Mouse (Mus musculus) liver, embryonic 11.5 days (tissue): ENCODE measurements around the gene Gm20479. TPM values are rescaled to one million over a fixed set of nuclear protein-coding genes. Genes with fewer than 3 reads are reported as not detected.

Source experiments
- ATAC-seq: fragments of 200-750 bp; cut with Nextera tagmentation; replicated peaks from 2 replicates; pipeline ENCODE4 v1.8.0; 2017; ENCODE audit warnings: moderate number of reproducible peaks, mild to moderate bottlenecking, moderate TSS enrichment, moderate library complexity; ENCODE audit not compliant: low FRiP score
- DNase-seq: peaks from one replicate; pipeline ENCODE4 v3.0.0-alpha.2; 2017; ENCODE audit warnings: low spot score
- H3K27ac ChIP-seq: fragments of 300-500 bp; sonication (generic); 2 replicates; pipeline ENCODE4 v1.5.1; 2014; ENCODE audit warnings: mild to moderate bottlenecking, low read depth, low read length, control low read depth
- H3K27me3 ChIP-seq: fragments of 300-500 bp; sonication (generic); replicated peaks from 2 replicates; pipeline ENCODE4 v1.6.1; 2014; ENCODE audit warnings: low read length, mixed read lengths; ENCODE audit not compliant: control insufficient read depth, insufficient read depth
- H3K36me3 ChIP-seq: fragments of 300-500 bp; sonication (generic); 2 replicates; pipeline ENCODE4 v1.6.1; 2014; ENCODE audit warnings: mild to moderate bottlenecking, low read length, moderate library complexity, mixed read lengths; ENCODE audit not compliant: control insufficient read depth, insufficient read depth
- H3K4me1 ChIP-seq: fragments of 300-500 bp; sonication (generic); replicated peaks from 2 replicates; pipeline ENCODE4 v1.6.1; 2014; ENCODE audit warnings: low read length, mixed read lengths; ENCODE audit not compliant: control insufficient read depth, insufficient read depth
- H3K4me2 ChIP-seq: fragments of 300-500 bp; sonication (generic); 2 replicates; pipeline ENCODE4 v1.6.1; 2014; ENCODE audit warnings: mild to moderate bottlenecking, control low read depth, moderate library complexity
- H3K4me3 ChIP-seq: fragments of 300-500 bp; sonication (generic); 2 replicates; pipeline ENCODE4 v1.5.1; 2014; ENCODE audit warnings: low read depth, low read length, control low read depth
- H3K9ac ChIP-seq: fragments of 300-500 bp; sonication (generic); 2 replicates; pipeline ENCODE4 v1.6.1; 2014; ENCODE audit warnings: low read depth, low read length, control low read depth
- H3K9me3 ChIP-seq: fragments of 300-500 bp; sonication (generic); 2 replicates; pipeline ENCODE4 v1.6.1; 2016; ENCODE audit warnings: low read length, inconsistent platforms, mixed read lengths; ENCODE audit not compliant: control insufficient read depth
- WGBS: fragments of 180-500 bp; shearing (Covaris S2); extraction: QIAGEN DNeasy Blood & Tissue Kit; methylation state at CpG from one replicate; pipeline ENCODE4 v1.1.7; 2014; 5-methylcytosine and 5-hydroxymethylcytosine counted together
- polyA plus RNA-seq: library from polyadenylated mRNA; unstranded; fragments of >200 nt; fragmentation: Nextera tagmentation; extraction: Ambion mirVana; gene quantifications from 2 replicates; pipeline ENCODE4 v1.2.1, GENCODE M21; 2014

The Gm20479 gene
- polyA plus RNA-seq, 1 experiment from 2014 or later: 1.2 TPM

GRCm38 (mm10) chr7:27319411-27319810, 37.8 kb downstream of the Gm20479 start:
- no peak for ATAC-seq
- Histone ChIP-seq H3K27me3 (peaks cover 26% of the 10 kb centered on the region), H3K9ac (no peak overlapping the region), H3K4me1 (no peaks in the 10 kb centered on the region), H3K27ac (no peak overlapping the region), H3K4me3 (no peak overlapping the region), H3K4me2 (no peak overlapping the region), H3K36me3 (no peaks in the 10 kb centered on the region), H3K9me3 (0 out of 2 replicates have a peak, but pooled peaks cover 2% of the 10 kb centered on the region)
- 84% methylated on average over 22 of the region's 22 CpGs for WGBS
- no peak for DNase-seq

- no peak overlapping the region for H3K27ac ChIP-seq
- ATAC-seq (no peak), DNase-seq (no peak)
- no peaks in the 10 kb centered on the region for H3K4me1 ChIP-seq
- no peak overlapping the region for H3K4me2 ChIP-seq
- no peak overlapping the region for H3K9ac ChIP-seq
- WGBS: 48% methylated on average over 7 of the region's 7 CpGs
- H3K27me3 ChIP-seq: peaks cover 9% of the 10 kb centered on the region
- peaks cover 12% of the 10 kb centered on the region for H3K9me3 ChIP-seq
- no peaks in the 10 kb centered on the region; the same call in 1 of the 2 replicates for H3K36me3 ChIP-seq
- no peak overlapping the region for H3K4me3 ChIP-seq
These were observed 41.3 kb downstream of the Gm20479 start for GRCm38 (mm10) chr7:27315958-27316357.

- Histone ChIP-seq H3K4me1 (no peaks in the 10 kb centered on the region), H3K9me3 (peaks cover 12% of the 10 kb centered on the region), H3K36me3 (no peaks in the 10 kb centered on the region; the same call in 1 of the 2 replicates), H3K4me2 (no peak overlapping the region), H3K4me3 (no peak overlapping the region), H3K27me3 (peaks cover 23% of the 10 kb centered on the region), H3K27ac (no peak overlapping the region), H3K9ac (no peak overlapping the region)
- WGBS: 81% methylated on average over 3 of the region's 3 CpGs
- DNase-seq (no peak), ATAC-seq (no peak)
These were observed 42.8 kb downstream of the Gm20479 start for GRCm38 (mm10) chr7:27314393-27314792.

- ATAC-seq (no peak), DNase-seq (no peak)
- Histone ChIP-seq H3K9me3 (peaks cover 12% of the 10 kb centered on the region), H3K36me3 (no peaks in the 10 kb centered on the region; the same call in 1 of the 2 replicates), H3K27ac (no peak overlapping the region), H3K4me3 (no peak overlapping the region), H3K27me3 (peaks cover 26% of the 10 kb centered on the region), H3K4me1 (no peaks in the 10 kb centered on the region), H3K9ac (no peak overlapping the region), H3K4me2 (no peak overlapping the region)
- WGBS: 79% methylated on average over 12 of the region's 12 CpGs
These were observed 45.5 kb downstream of the Gm20479 start for GRCm38 (mm10) chr7:27311651-27312284.

GRCm38 (mm10) chr7:27310996-27311535, 46.2 kb downstream of the Gm20479 start:
- no peaks in the 10 kb centered on the region for H3K4me1 ChIP-seq
- H3K9me3 ChIP-seq: peaks cover 12% of the 10 kb centered on the region
- H3K36me3 ChIP-seq: no peaks in the 10 kb centered on the region; the same call in 1 of the 2 replicates
- ATAC-seq (no peak), DNase-seq (no peak)
- H3K9ac ChIP-seq: no peak overlapping the region
- H3K4me2 ChIP-seq: no peak overlapping the region
- 26% methylated on average over 8 of the region's 8 CpGs for WGBS
- no peak overlapping the region for H3K27ac ChIP-seq
- H3K27me3 ChIP-seq: peaks cover 31% of the 10 kb centered on the region
- no peak overlapping the region for H3K4me3 ChIP-seq

GRCm38 (mm10) chr7:27310306-27310705, 46.9 kb downstream of the Gm20479 start:
- Histone ChIP-seq H3K27me3 (peaks cover 33% of the 10 kb centered on the region), H3K9ac (no peak overlapping the region), H3K4me1 (no peaks in the 10 kb centered on the region), H3K36me3 (no peaks in the 10 kb centered on the region; the same call in 1 of the 2 replicates), H3K27ac (no peak overlapping the region), H3K4me2 (peak overlapping the region; percentile 40), H3K9me3 (peaks cover 12% of the 10 kb centered on the region), H3K4me3 (peak overlapping the region; percentile 7; the same call in 1 of the 2 replicates)
- no peak for DNase-seq
- ATAC-seq: no peak
- 7% methylated on average over 17 of the region's 17 CpGs for WGBS

GRCm38 (mm10) chr7:27309832-27310231, 47.4 kb downstream of the Gm20479 start:
- no peak overlapping the region for H3K9ac ChIP-seq
- H3K4me1 ChIP-seq: no peaks in the 10 kb centered on the region
- H3K4me2 ChIP-seq: no peak overlapping the region
- H3K9me3 ChIP-seq: peaks cover 12% of the 10 kb centered on the region
- no peak overlapping the region for H3K27ac ChIP-seq
- H3K36me3 ChIP-seq: no peaks in the 10 kb centered on the region; the same call in 1 of the 2 replicates
- ATAC-seq (no peak), DNase-seq (no peak)
- peaks cover 36% of the 10 kb centered on the region for H3K27me3 ChIP-seq
- H3K4me3 ChIP-seq: no peak overlapping the region
- WGBS: 50% methylated on average over 3 of the region's 3 CpGs

- 10% methylated on average over 27 of the region's 28 CpGs for WGBS
- H3K36me3 ChIP-seq: no peaks in the 10 kb centered on the region; the same call in 1 of the 2 replicates
- H3K27me3 ChIP-seq: peaks cover 36% of the 10 kb centered on the region
- peak; percentile 39; the same call in 1 of the 2 replicates for ATAC-seq
- H3K4me3 ChIP-seq: peak overlapping the region; percentile 31
- H3K27ac ChIP-seq: no peak overlapping the region
- H3K9me3 ChIP-seq: peaks cover 6% of the 10 kb centered on the region
- DNase-seq: no peak
- no peaks in the 10 kb centered on the region for H3K4me1 ChIP-seq
- no peak overlapping the region for H3K9ac ChIP-seq
- peak overlapping the region; percentile 59 for H3K4me2 ChIP-seq
These were observed 48.2 kb downstream of the Gm20479 start for GRCm38 (mm10) chr7:27308821-27309549.
